Mouse (Mus musculus) lung, adult 2 months (tissue): Measurements from ENCODE around the gene Apbb2.

Experiments
- CTCF ChIP-seq: fragments of 200-500 bp; IDR thresholded peaks from 2 replicates; pipeline ENCODE4 v1.5.1; 2011; ENCODE audit warnings: mild to moderate bottlenecking, low read length, control low read depth; ENCODE audit not compliant: insufficient read depth
- POLR2A ChIP-seq: fragments of 200-500 bp; IDR thresholded peaks from 2 replicates; pipeline ENCODE4 v1.6.1; 2011; ENCODE audit warnings: low read depth, mild to moderate bottlenecking, control low read depth, low read length, borderline replicate concordance; ENCODE audit errors: extremely low read depth

DNA sequence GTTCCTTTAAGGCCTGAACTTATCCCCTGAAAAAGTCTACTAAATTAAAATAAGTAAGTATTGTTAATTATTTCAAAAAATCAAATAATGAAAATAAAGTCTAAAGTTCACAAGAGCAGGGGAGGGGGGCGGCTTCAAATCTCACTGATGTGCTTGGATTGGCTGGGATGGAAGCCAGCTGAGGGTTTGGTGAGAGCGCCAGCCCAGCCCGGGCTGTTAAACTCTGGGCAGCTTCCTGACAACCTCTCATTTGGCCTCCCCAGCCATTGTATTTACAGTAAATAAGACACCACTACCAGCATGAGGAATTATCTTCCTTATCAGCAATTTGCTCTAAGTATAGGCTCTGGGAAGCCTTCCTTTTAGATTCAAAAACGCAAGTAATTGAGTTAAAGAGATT, 77.2 kb downstream of the Apbb2 start:
- TF ChIP-seq CTCF (no peak), POLR2A (no peak)
